Mouse (Mus musculus) MN1 (cell line): Measurements from ENCODE around the gene Gk.

Experiments
- DNase-seq: peaks from one replicate; pipeline ENCODE4 v3.0.0-alpha.2; 2016; ENCODE audit warnings: low spot score

The Gk gene

DNA sequence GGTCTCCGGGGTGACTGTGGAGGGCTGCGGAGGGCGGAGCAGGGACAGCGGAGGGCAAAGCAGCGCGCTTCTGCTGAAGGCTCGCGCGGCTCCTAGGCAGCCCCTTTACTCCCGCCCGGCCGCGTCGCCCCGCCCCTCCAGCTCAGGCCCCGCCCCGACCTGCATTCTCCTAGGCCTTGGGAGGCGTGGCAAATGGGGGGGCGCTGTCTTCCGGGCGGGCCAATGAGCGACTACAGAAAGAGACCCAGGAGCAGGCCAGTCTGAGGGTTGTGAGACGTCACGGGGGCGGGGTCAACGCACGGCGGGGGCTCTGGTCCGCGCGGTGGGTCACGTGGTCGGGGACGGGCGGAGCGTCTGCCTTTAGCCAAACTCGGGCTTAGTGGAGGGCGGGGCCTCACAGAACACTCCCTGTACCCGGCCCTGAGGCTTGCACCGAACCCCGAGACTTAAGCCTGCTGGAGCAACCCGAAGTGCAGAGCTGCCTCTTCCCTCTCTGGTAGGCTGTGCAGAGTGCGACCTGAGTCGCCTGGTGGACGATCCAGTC lies at the start of gene Gk:
Gene Gk (minus strand): TSS at position 276 of the 544 bp plus-strand sequence.
- DNase-seq = peak; percentile 76

DNA sequence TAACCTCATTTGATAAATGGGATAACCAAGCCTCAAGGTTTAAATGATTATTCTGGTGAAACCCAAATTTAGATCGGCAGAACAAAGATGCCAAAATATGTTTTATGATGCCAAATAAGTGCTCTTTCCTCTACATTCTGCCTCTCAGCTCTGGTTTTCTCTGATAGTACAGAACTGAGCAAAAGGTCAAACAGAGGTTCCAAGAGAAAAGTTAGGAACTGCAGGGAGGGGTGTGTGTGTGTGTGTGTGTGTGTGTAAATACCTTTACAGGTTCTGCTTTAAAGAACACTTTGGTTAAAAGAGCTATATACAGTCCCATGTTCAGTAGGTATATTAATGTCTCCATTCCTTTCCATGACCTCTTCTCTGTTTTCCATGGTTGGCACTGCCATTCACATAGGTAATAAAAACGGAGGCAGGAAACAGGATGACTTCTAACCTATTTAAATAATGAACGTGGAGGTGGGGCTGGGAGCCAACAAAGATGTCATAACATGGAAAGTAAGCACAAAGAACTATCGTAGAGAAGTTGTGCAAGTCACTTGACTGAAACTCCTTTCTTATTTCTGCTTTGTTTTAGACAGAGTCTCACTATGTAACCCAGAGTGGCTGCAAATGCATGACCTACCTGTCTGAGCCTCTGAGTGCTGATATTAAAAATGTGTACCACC lies 28.2 kb upstream of the Gk start:
- no peak for DNase-seq

DNA sequence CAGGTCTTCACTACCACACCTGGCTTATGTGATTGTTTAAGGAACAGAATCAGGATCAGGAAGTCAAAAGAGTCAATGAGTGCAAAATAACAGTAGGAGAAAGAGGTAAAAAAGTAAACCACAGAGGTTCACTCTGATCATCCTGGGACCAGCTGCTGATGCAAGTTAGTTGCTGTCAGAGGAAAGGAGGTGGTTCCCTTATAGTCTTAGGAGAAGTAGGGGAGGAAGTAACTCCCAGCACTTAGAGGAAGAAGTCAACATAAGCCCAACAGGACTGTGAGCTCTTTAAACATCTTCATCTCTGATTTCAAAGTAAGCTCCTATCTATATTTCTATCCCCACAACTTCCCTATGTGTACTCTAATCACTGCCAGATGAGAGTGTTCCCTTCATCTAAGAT lies 26.4 kb upstream of the Gk start:
- DNase-seq = no peak

DNA sequence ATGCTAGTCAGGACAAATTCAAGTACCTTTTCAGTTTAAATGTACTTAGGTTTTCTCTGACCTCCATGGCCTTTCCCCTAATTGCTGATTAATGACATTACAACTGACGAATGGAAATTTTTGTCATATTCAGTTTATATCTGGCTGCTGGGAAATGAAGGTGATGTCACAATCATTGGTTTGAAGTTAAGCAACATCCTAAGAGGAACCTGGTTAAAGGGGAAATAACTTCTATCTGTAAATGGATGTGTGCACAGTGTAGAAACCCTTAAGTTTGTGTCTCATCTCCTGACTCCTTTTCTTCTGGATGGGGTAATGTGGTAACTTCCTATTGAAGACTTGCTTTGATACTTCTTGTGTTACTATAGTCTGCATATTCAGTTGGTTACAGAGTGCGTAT lies 20.8 kb upstream of the Gk start:
- DNase-seq = no peak

DNA sequence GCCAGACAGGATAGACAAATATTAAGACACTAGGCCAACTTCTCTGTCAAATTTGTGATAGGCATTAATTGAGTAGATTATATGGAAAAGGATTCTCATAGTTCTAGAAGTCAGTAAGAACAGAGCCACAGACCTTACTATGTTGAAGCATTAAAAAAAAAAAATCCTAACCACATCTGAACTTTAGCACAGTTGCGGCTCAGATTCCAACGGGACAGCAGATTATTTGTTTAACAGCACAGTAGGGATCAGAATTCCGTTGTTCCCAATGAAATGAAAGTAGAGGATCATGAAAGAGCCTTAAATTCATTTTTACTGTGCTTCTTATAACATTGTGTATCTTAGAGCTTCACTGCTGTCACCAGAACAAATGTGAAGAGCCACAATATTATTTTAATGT lies 1.7 kb upstream of the Gk start:
- DNase-seq = no peak

DNA sequence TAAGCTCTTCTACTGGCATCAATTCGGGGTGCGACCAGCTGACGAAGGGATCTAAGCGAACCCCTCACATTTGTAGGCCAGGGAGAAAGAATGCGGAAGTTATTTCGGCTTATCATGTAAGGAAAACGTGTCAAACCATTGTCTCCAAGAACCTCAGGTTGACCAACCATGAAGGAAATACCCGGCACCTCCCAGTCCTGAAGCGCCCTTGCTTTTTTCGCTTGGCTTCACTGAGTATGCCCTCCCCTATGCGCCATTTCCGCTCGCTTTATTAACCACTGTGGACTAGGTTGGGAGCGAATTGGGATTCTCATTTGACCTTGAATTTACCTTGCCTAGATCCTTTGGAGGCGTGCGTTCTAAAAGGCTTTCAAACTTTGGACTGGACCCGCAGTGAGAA lies 522 bp upstream of the Gk start:
- DNase-seq = no peak

DNA sequence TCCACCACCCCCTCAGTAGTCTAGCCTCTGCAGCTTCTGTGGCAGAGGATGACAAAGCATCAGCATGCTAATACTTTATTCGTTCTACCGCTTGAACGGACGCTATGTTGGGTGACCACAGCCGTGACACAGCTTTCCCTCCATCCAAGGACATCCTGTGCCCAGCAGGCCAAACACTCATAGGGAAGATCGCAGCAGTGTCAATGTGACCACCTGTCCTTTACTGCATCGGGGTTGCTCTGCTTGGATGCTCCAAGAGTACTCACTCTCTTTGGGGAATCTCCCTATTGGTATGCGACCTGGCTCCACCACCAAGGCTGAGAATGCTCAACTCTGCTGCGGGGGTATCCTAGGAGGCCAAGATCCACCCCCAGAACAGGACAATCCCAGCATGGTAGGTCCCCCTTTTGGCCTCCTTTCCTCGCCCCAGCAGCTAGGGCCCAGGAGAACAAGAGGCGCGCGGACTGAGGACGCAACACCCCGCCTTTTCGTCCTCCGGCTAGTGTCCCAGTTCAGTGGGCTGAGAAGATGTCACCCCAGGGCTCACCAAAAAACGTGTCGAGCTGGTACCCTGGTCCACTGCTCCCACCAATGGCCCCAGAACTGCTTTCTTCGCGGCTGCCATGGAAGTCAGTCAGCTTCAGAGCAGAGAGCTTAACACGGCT lies 608 bp downstream of the Gk start:
- peak; percentile 5 for DNase-seq

DNA sequence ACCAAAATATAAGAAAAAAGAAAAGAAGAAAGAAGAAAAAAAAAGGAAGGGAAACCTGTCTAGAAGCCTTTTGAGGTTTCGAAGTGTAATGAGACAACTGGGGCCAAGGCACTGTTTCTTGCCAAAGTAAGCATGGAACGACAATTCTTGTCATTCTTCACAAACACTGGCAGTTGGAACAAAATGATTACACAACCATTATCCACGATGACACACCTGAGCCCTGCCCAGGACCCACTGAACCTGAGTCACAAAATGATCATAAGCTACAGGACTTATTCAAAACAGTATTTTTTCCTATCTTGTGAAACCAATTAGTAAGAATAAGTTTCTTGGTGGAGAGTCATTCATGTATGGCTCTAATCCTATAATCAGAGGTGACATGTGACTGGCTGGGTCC lies 5.3 kb downstream of the Gk start:
- DNase-seq = no peak

DNA sequence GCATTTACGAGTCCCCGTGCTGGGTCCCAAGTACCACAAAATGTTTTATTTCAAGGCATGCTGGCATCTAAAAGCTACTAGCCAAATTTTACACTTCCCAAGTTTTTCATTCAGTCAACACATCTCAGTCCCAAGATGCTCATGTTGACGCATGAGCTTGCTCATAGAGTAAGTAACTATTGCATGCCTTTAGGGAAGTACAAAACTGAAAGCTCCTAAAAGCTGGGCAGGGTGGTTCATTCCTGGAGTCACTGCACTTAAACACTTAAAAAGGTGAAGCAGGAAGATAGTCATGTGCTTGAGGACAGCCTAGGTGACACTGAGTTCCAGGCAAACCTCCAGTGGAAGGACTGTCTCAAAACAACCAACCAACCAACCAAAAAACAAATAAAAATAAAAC lies 5.9 kb downstream of the Gk start:
- no peak for DNase-seq

DNA sequence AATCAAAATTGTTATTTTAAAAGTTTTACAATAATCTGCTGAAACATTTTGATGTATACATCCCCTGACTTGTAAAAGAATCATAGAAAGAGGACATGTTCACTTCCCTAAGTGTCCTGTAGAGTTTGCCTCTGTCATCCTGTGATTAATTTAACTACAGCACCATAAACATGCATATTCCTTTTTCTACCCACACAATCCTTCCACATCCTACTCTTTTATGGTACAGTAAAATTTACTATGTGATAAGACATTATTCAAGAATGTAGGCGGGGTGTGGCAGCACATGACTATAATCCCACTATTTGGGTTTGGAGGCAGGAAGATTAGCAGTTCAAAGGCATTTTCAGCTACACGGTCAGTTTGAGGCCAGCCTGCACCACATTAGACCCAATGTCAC lies 8.0 kb downstream of the Gk start:
- DNase-seq = no peak

DNA sequence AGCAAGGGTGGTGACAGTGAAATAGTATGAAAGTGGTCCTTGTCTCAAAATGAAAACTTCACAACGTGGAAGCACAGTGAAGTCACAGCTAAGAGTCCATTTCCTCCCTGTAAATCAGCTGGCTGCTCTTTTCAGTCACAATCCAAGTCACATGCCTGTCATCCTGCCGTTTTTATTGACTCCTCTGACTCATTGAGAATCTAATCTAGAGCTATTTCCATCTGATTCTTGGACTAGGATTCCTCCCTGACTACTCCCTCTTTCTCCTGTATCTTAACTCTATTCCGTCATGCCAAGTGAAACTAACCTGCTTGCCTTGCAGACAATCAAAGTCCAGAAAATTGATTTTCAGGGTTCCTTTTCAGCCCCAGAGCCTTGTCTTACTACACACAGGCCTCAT lies 20.6 kb downstream of the Gk start:
- no peak for DNase-seq

DNA sequence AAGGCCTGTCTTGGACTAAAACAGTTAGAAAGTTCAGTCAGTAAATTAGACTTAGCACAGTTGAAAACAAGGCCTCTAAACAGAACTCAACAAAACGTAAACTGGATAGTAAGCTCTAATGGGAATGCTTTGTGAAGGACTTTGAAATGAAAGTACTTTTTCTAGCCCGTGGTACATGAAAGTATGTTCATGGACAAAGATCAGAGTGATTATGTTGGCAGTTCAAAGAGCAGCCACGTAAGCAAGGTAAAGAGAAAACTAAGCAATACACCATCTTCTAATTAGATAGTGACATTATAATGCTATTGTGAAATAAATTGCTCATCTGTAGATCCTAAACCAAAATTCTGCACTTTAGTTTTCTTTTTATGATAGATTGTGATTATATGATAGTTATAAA lies 32.8 kb downstream of the Gk start:
- no peak for DNase-seq

DNA sequence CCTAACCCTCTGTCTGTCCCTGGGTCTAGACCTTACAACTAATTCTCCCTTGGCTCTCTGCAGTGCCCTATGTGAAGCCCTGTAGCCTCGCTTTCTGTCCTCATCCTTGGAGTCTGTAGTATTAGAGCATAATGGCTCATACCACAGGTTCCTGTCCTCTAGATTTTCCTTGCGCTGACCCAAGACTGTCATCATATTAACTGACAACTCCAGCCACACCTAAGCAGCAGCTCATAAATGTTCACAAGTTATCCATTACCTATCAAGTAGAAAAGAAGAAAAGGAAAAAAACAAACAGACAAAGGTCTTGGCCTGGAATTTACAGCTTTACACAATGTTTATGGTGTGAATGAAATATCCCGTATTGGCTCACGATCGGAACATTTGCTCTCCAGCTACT lies 43.4 kb downstream of the Gk start:
- no peak for DNase-seq

DNA sequence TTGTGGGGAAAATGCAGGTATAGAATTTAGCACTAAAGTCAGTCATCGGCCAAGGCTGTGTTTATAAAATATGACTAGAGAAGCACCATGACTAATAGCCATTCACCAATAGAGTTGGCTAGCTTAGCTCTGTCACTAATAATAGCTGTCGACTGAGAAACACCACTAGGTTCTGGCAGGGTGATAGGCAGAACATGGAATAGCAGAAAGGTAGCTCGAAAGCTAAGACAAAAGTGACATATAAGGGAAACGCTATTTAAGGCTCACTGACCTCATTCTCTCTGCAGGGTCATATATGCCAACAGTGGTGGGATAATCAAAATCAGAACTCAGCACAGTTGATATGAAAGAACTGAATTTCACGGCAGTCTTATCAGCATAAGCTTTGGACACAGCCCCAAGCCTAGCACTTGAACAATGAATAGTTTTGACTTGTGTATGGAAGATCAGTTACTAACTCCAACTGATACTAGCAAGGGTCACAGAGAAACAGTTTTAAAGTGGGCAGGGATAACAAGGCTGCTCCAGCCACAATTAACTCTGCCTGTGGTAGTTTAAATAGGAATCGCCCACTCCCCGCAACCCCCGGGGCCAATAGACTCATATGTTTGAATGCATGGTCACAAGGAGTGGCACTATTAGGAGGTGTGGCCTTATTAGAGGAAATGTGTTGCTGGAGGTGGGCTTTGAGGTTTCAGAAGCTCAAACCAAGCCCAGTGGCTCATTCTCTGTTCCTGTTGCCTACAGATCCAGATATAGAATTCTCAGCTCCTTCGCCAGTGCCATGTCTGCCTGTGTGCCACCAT lies 45.3 kb downstream of the Gk start:
- DNase-seq = no peak

DNA sequence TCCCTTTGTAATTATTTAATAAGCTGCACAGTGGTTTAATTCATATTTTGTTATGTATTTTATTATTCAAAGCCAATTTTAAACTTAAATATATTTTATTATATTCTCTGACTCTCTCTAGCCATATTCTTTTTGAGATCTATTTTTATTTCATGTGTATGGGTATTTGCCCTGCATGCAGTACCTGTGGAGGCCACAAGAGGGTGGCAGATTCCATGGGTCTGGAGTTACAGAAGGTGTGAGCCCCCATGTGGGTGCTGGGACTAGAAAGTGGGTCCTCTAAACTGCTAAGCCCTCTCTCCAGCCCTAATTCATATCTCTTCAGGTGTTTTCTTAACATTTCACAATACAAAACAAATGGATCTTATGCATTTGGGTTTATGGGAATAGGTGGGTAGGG lies 55.4 kb downstream of the Gk start:
- DNase-seq = no peak

DNA sequence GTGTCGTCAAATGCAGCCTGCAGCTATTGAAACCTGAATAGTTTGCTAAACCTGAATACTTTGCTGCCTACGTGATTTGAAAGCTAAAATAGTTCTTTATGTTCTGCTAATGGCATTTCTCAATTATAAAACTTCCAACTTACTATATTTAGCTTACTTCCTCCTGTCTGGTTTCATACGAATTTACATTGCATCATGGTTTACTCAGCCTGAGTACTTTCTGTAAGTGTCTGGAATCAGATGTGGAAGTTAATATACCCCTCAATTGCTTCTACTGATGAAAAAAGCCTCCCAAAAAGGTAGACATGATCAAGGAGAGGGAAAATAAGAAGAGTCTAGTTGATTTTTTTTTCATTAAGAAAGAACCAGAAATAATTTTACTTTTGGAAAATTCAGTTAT lies 66.2 kb downstream of the Gk start:
- no peak for DNase-seq

DNA sequence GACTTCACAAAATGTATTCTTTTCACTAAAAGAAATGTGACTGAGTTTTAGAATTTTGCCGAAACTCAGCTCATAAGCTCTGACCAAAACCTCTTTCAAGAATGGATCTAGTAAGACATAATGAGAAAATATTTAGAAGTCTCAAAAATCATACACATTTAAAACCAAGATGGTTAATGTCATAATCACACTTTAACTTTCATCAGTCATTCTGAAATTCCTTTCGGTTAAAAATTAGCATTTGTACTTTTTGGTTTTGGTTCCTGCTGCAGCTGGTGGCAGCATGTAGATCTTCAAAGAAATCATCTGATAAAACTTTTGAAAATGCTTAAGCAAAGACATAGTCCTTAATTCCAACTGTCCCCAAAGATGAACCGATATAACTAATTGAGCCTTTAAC lies 70.9 kb downstream of the Gk start:
- no peak for DNase-seq

DNA sequence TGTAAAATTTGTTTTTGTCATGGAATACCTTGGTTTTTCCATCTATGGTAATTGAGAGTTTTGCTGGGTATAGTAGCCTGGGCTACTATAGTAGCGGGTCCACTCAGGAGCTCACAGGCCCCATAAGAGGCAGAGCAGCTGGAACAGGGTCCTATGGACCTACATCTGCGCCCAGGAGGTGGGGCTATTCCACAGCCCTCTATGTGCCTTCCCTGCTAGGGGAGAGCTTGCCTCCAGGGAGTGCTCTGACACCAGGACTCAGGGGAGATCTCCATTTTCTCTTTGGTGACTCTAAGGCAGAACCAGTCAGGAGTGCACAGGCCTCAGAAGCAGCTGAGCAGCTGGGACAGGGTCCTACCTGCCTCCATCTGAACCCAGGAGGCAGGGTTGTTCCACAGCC lies 92.9 kb downstream of the Gk start:
- DNase-seq = no peak

DNA sequence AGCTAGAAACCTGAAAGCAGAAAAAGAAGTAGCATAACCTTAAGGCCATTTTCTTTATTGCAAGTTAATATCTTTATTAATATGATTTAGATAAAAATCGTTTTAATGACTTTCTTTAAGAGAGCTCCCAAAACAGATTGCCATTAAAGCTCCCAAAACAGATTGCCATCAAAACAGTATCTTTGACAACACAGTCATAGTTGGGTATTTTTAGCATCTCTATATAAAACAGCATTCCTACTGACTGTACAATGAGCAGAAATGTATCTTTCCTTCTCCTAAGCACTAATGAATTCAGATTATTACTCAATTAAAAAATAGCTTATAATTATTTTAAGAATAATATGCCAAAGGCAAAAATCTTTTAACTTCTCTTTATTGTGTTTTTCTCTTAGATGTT lies 94.5 kb downstream of the Gk start:
- DNase-seq = no peak

DNA sequence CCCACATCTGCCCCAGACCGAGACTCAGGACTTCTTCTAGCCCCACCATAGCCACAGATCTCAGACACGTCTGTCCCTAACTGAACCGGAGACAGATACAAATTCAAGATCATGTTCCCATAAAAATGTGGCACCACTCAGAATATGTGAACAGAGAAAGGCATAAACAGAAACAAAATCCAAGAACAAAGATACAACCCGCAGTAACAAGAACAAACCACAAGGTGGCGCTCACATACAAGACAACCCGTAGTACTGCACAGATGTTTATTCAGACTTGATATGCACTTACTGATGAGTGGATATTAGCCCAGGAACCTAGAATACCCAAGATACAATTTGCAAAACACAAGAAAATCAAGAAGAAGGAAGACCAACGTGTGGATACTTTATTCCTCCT lies 99.8 kb downstream of the Gk start:
- DNase-seq = peak; percentile 6
